Mouse (Mus musculus) heart, postnatal 0 days (tissue): ENCODE measurements around the gene Gtf3c3. TPM values are rescaled to one million over a fixed set of nuclear protein-coding genes. Genes with fewer than 3 reads are reported as not detected.
A peak's percentile ranks its signal among the peaks of the same experiment; 100 is the strongest.

Experiments
- ATAC-seq: fragments of 200-750 bp; cut with Nextera tagmentation; 2 replicates; pipeline ENCODE4 v1.8.0; 2017; ENCODE audit warnings: low read depth, moderate number of reproducible peaks, moderate library complexity; ENCODE audit not compliant: insufficient read depth
- DNase-seq: peaks from one replicate; pipeline ENCODE4 v3.0.0-alpha.2; 2016; ENCODE audit warnings: low spot score
- H3K27ac ChIP-seq: fragments of 300-500 bp; sonication (generic); 2 replicates; pipeline ENCODE4 v1.5.1; 2014; ENCODE audit warnings: low read depth, mild to moderate bottlenecking
- H3K27me3 ChIP-seq: fragments of 300-500 bp; sonication (generic); 2 replicates; pipeline ENCODE4 v1.6.1; 2014; ENCODE audit warnings: low read length, mixed read lengths; ENCODE audit not compliant: control insufficient read depth, insufficient read depth
- H3K36me3 ChIP-seq: fragments of 300-500 bp; sonication (generic); replicated peaks from 2 replicates; pipeline ENCODE4 v1.6.1; 2014; ENCODE audit warnings: low read length, mixed read lengths; ENCODE audit not compliant: control insufficient read depth, insufficient read depth
- H3K4me1 ChIP-seq: fragments of 300-500 bp; sonication (generic); 2 replicates; pipeline ENCODE4 v1.6.1; 2014; ENCODE audit warnings: antibody characterized with exemption; ENCODE audit not compliant: control insufficient read depth, insufficient read depth
- H3K4me2 ChIP-seq: fragments of 300-500 bp; sonication (generic); 2 replicates; pipeline ENCODE4 v1.6.1; 2014; ENCODE audit warnings: low read depth, mild to moderate bottlenecking, low read length, moderate library complexity
- H3K4me3 ChIP-seq: fragments of 300-500 bp; sonication (generic); 2 replicates; pipeline ENCODE4 v1.5.1; 2014; ENCODE audit warnings: low read depth, low read length
- H3K9ac ChIP-seq: fragments of 300-500 bp; sonication (generic); replicated peaks from 2 replicates; pipeline ENCODE4 v1.6.1; 2014; ENCODE audit warnings: low read depth, low read length, mixed read lengths
- H3K9me3 ChIP-seq: fragments of 300-500 bp; sonication (generic); replicated peaks from 2 replicates; pipeline ENCODE4 v1.6.1; 2016; ENCODE audit warnings: low read length; ENCODE audit not compliant: control insufficient read depth
- CTCF ChIP-seq: IDR thresholded peaks from 2 replicates; pipeline ENCODE4 v1.5.1; 2016; ENCODE audit warnings: antibody characterized with exemption, control low read depth, low read depth
- EP300 ChIP-seq: IDR thresholded peaks from 2 replicates; pipeline ENCODE4 v1.6.1; 2016; ENCODE audit warnings: antibody characterized with exemption, low read depth
- whole genome bisulfite sequencing: fragments of 180-500 bp; shearing (Covaris S2); extraction: QIAGEN DNeasy Blood & Tissue Kit; methylation state at CpG from one replicate; pipeline ENCODE4 v1.1.7; 2014; 5-methylcytosine and 5-hydroxymethylcytosine counted together
- polyA plus RNA-seq: library from polyadenylated mRNA; unstranded; fragments of >200 nt; fragmentation: Nextera tagmentation; extraction: Ambion mirVana; gene quantifications from 2 replicates; pipeline ENCODE4 v1.2.1, GENCODE M21; 2015
- total RNA-seq: library from RNA; depleted of rRNA; stranded (reverse); fragments of >200 nt; gene quantifications from 2 replicates; pipeline ENCODE4 v1.2.3, GENCODE M21; 2014; ENCODE audit warnings: low replicate concordance; rRNA removed

The Gtf3c3 gene
- total RNA-seq (12.9 and 21.7 TPM in 2 replicates), polyA plus RNA-seq (9.9 TPM in 2 replicates)

- peak within 1 kb of the TSS; percentile 40 for H3K27ac ChIP-seq
- 2% methylated on average over 39 of the region's 39 CpGs for WGBS
- H3K9ac ChIP-seq, result peak within 1 kb of the TSS; percentile 88
- peaks cover 5% of the 10 kb centered on the region; the same call in 1 of the 2 replicates for H3K36me3 ChIP-seq
- H3K27me3 ChIP-seq, result no peaks in the 10 kb centered on the region
- no peaks in the 10 kb centered on the region for H3K9me3 ChIP-seq
- DNase-seq (peak; percentile 56), ATAC-seq (peak; percentile 98)
- H3K4me3 ChIP-seq, result peak within 1 kb of the TSS; percentile 74
- H3K4me2 ChIP-seq, result peak within 1 kb of the TSS; percentile 76
- 0 out of 2 replicates have a peak, but pooled peaks cover 3% of the 10 kb centered on the region for H3K4me1 ChIP-seq
- TF ChIP-seq EP300 (no peak), CTCF (no peak)
These were observed at the start of gene Gtf3c3 for GRCm38 (mm10) chr1:54438340-54439079. Gtf3c3 (minus strand) TSS chr1:54438971.

- H3K4me2 ChIP-seq, result no peak overlapping the region
- H3K9ac ChIP-seq, result no peak overlapping the region
- DNase-seq (no peak), ATAC-seq (no peak)
- H3K4me1 ChIP-seq, result no peaks in the 10 kb centered on the region
- TF ChIP-seq CTCF (no peak), EP300 (no peak)
- no peaks in the 10 kb centered on the region for H3K27me3 ChIP-seq
- no peak overlapping the region for H3K27ac ChIP-seq
- H3K4me3 ChIP-seq, result no peak overlapping the region
- 92% methylated on average over 3 of the region's 3 CpGs for WGBS
- H3K36me3 ChIP-seq, result no peaks in the 10 kb centered on the region; the same call in 1 of the 2 replicates
- H3K9me3 ChIP-seq, result no peaks in the 10 kb centered on the region
These were observed 46.1 kb upstream of the Gtf3c3 start for GRCm38 (mm10) chr1:54484744-54485420.

GRCm38 (mm10) chr1:54480491-54480890 lies 41.7 kb upstream of the Gtf3c3 start:
- Histone ChIP-seq H3K4me2 (no peak overlapping the region), H3K36me3 (no peaks in the 10 kb centered on the region; the same call in 1 of the 2 replicates), H3K27ac (no peak overlapping the region), H3K4me1 (no peaks in the 10 kb centered on the region), H3K4me3 (no peak overlapping the region), H3K27me3 (no peaks in the 10 kb centered on the region), H3K9me3 (no peaks in the 10 kb centered on the region), H3K9ac (no peak overlapping the region)
- DNase-seq (no peak), ATAC-seq (no peak)
- TF ChIP-seq CTCF, result no peak
- WGBS, result 91% methylated on average over 12 of the region's 12 CpGs

GRCm38 (mm10) chr1:54468662-54469061 lies 29.9 kb upstream of the Gtf3c3 start:
- no peaks in the 10 kb centered on the region for H3K27me3 ChIP-seq
- no peak overlapping the region for H3K9ac ChIP-seq
- no peak overlapping the region for H3K27ac ChIP-seq
- no peak overlapping the region for H3K4me3 ChIP-seq
- H3K36me3 ChIP-seq, result no peaks in the 10 kb centered on the region
- ATAC-seq (no peak), DNase-seq (no peak)
- no peaks in the 10 kb centered on the region for H3K4me1 ChIP-seq
- H3K4me2 ChIP-seq, result no peak overlapping the region
- TF ChIP-seq CTCF, result no peak
- no peak for TF ChIP-seq EP300
- H3K9me3 ChIP-seq, result no peaks in the 10 kb centered on the region

GRCm38 (mm10) chr1:54467366-54467765 lies 28.6 kb upstream of the Gtf3c3 start:
- H3K27ac ChIP-seq, result no peak overlapping the region

More at GRCm38 (mm10) chr1:54467366-54467765, 28.6 kb upstream of the Gtf3c3 start:
- H3K27me3 ChIP-seq, result no peaks in the 10 kb centered on the region
- WGBS, result 85% methylated on average over 1 of the region's 1 CpGs
- no peak for ATAC-seq
- TF ChIP-seq CTCF (no peak), EP300 (no peak)
- H3K4me2 ChIP-seq, result no peak overlapping the region
- no peak overlapping the region for H3K4me3 ChIP-seq
- H3K36me3 ChIP-seq, result no peaks in the 10 kb centered on the region
- no peaks in the 10 kb centered on the region for H3K9me3 ChIP-seq
- no peaks in the 10 kb centered on the region for H3K4me1 ChIP-seq
- no peak overlapping the region for H3K9ac ChIP-seq
- DNase-seq, result no peak
